Mouse (Mus musculus): ENCODE data around the gene Arhgdib. TPM values are rescaled to one million over a fixed set of nuclear protein-coding genes. Genes with fewer than 3 reads are reported as not detected.
"Not testable (repeated sequence)": the region's sequence is repeated elsewhere in the genome, so short reads cannot be mapped to it uniquely, and the experiment has no call there.

Arhgdib gene
- polyA plus RNA-seq, 1 experiment from 2014 or later: 44.0 TPM

- H3K4me1 ChIP-seq (ENCODE audit: control insufficient read depth, insufficient read depth, low read length): peaks cover 10% of the 10 kb centered on the region; the same call in 1 of the 2 replicates
- WGBS: 81% methylated on average over 23 of the region's 23 CpGs
- H3K27me3 ChIP-seq (replicated peaks; ENCODE audit: control insufficient read depth, insufficient read depth, low read length): no peaks in the 10 kb centered on the region
- H3K4me3 ChIP-seq (ENCODE audit: low read length): no peak overlapping the region
- no peak overlapping the region for H3K27ac ChIP-seq (ENCODE audit: low read length)
- no peak for ATAC-seq
- no peak overlapping the region for H3K9ac ChIP-seq (ENCODE audit: low read depth, low read length)
- H3K36me3 ChIP-seq (ENCODE audit: control insufficient read depth, insufficient read depth, low read length): no peaks in the 10 kb centered on the region
- H3K4me2 ChIP-seq (ENCODE audit: low read depth, low read length): no peak overlapping the region
- no peaks in the 10 kb centered on the region for H3K9me3 ChIP-seq (ENCODE audit: control insufficient read depth, low read length)
Observed at GRCm38 (mm10) chr6:136979274-136980082, 37.8 kb upstream of the Arhgdib start.

GRCm38 (mm10) chr6:136968877-136969276 is 27.2 kb upstream of the Arhgdib start:
- not testable (repeated sequence) for H3K9me3 ChIP-seq (ENCODE audit: control insufficient read depth, low read length); H3K4me3 ChIP-seq (ENCODE audit: low read length); H3K4me2 ChIP-seq (ENCODE audit: low read depth, low read length); H3K27ac ChIP-seq (ENCODE audit: low read length); H3K36me3 ChIP-seq (ENCODE audit: control insufficient read depth, insufficient read depth, low read length); H3K4me1 ChIP-seq (ENCODE audit: control insufficient read depth, insufficient read depth, low read length); H3K27me3 ChIP-seq (replicated peaks; ENCODE audit: control insufficient read depth, insufficient read depth, low read length); H3K9ac ChIP-seq (ENCODE audit: low read depth, low read length)
- WGBS: 22% methylated on average over 4 of the region's 4 CpGs
- ATAC-seq: peak; percentile 64; the same call in 1 of the 2 replicates

- Histone ChIP-seq H3K4me1 (ENCODE audit: control insufficient read depth, insufficient read depth, low read length) (peaks cover 4% of the 10 kb centered on the region), H3K4me3 (ENCODE audit: low read length) (no peak overlapping the region), H3K9ac (ENCODE audit: low read depth, low read length) (no peak overlapping the region), H3K4me2 (ENCODE audit: low read depth, low read length) (no peak overlapping the region), H3K9me3 (ENCODE audit: control insufficient read depth, low read length) (no peaks in the 10 kb centered on the region), H3K36me3 (ENCODE audit: control insufficient read depth, insufficient read depth, low read length) (no peaks in the 10 kb centered on the region), H3K27me3 (replicated peaks; ENCODE audit: control insufficient read depth, insufficient read depth, low read length) (no peaks in the 10 kb centered on the region), H3K27ac (ENCODE audit: low read length) (no peak overlapping the region)
- ATAC-seq: no peak
- 74% methylated on average over 4 of the region's 4 CpGs for WGBS
Observed at GRCm38 (mm10) chr6:136967466-136967865, 25.8 kb upstream of the Arhgdib start.

- H3K27ac ChIP-seq (ENCODE audit: low read length): no peak overlapping the region
- no peak overlapping the region for H3K4me3 ChIP-seq (ENCODE audit: low read length)
- H3K9me3 ChIP-seq (ENCODE audit: control insufficient read depth, low read length): no peaks in the 10 kb centered on the region
- no peaks in the 10 kb centered on the region for H3K27me3 ChIP-seq (replicated peaks; ENCODE audit: control insufficient read depth, insufficient read depth, low read length)
- H3K36me3 ChIP-seq (ENCODE audit: control insufficient read depth, insufficient read depth, low read length): no peaks in the 10 kb centered on the region
- H3K4me2 ChIP-seq (ENCODE audit: low read depth, low read length): no peak overlapping the region
- no peak for ATAC-seq
- WGBS: 71% methylated on average over 10 of the region's 10 CpGs
- H3K9ac ChIP-seq (ENCODE audit: low read depth, low read length): no peak overlapping the region
- peaks cover 4% of the 10 kb centered on the region for H3K4me1 ChIP-seq (ENCODE audit: control insufficient read depth, insufficient read depth, low read length)
Observed at GRCm38 (mm10) chr6:136965912-136966311, 24.2 kb upstream of the Arhgdib start.

- H3K27ac ChIP-seq (ENCODE audit: low read length): no peak overlapping the region
- WGBS: 64% methylated on average over 13 of the region's 13 CpGs
- H3K9me3 ChIP-seq (ENCODE audit: control insufficient read depth, low read length): no peaks in the 10 kb centered on the region
- H3K36me3 ChIP-seq (ENCODE audit: control insufficient read depth, insufficient read depth, low read length): no peaks in the 10 kb centered on the region
- H3K9ac ChIP-seq (ENCODE audit: low read depth, low read length): no peak overlapping the region
- H3K4me2 ChIP-seq (ENCODE audit: low read depth, low read length): no peak overlapping the region
- H3K27me3 ChIP-seq (replicated peaks; ENCODE audit: control insufficient read depth, insufficient read depth, low read length): no peaks in the 10 kb centered on the region
- H3K4me3 ChIP-seq (ENCODE audit: low read length): no peak overlapping the region
- peaks cover 4% of the 10 kb centered on the region for H3K4me1 ChIP-seq (ENCODE audit: control insufficient read depth, insufficient read depth, low read length)
- no peak for ATAC-seq
Observed at GRCm38 (mm10) chr6:136964609-136965510, 23.2 kb upstream of the Arhgdib start.

GRCm38 (mm10) chr6:136962957-136963356 is 21.3 kb upstream of the Arhgdib start:
- Histone ChIP-seq H3K4me3 (ENCODE audit: low read length) (no peak overlapping the region), H3K4me2 (ENCODE audit: low read depth, low read length) (no peak overlapping the region), H3K36me3 (ENCODE audit: control insufficient read depth, insufficient read depth, low read length) (no peaks in the 10 kb centered on the region), H3K27me3 (replicated peaks; ENCODE audit: control insufficient read depth, insufficient read depth, low read length) (no peaks in the 10 kb centered on the region), H3K4me1 (ENCODE audit: control insufficient read depth, insufficient read depth, low read length) (peaks cover 4% of the 10 kb centered on the region), H3K9ac (ENCODE audit: low read depth, low read length) (no peak overlapping the region), H3K27ac (ENCODE audit: low read length) (no peak overlapping the region), H3K9me3 (ENCODE audit: control insufficient read depth, low read length) (no peaks in the 10 kb centered on the region)
- ATAC-seq: no peak
- WGBS: 76% methylated on average over 11 of the region's 11 CpGs

- Histone ChIP-seq H3K4me3 (ENCODE audit: low read length) (no peak overlapping the region), H3K36me3 (ENCODE audit: control insufficient read depth, insufficient read depth, low read length) (no peaks in the 10 kb centered on the region), H3K9ac (ENCODE audit: low read depth, low read length) (no peak overlapping the region), H3K9me3 (ENCODE audit: control insufficient read depth, low read length) (no peaks in the 10 kb centered on the region), H3K4me2 (ENCODE audit: low read depth, low read length) (no peak overlapping the region), H3K27ac (ENCODE audit: low read length) (no peak overlapping the region), H3K4me1 (ENCODE audit: control insufficient read depth, insufficient read depth, low read length) (no peaks in the 10 kb centered on the region), H3K27me3 (replicated peaks; ENCODE audit: control insufficient read depth, insufficient read depth, low read length) (no peaks in the 10 kb centered on the region)
- WGBS: 60% methylated on average over 11 of the region's 11 CpGs
- ATAC-seq: no peak
Observed at GRCm38 (mm10) chr6:136959131-136959530, 17.4 kb upstream of the Arhgdib start.

GRCm38 (mm10) chr6:136957062-136957461 is 15.4 kb upstream of the Arhgdib start:
- no peak overlapping the region for H3K4me2 ChIP-seq (ENCODE audit: low read depth, low read length)
- H3K4me3 ChIP-seq (ENCODE audit: low read length): no peak overlapping the region
- 63% methylated on average over 7 of the region's 7 CpGs for WGBS
- no peaks in the 10 kb centered on the region for H3K36me3 ChIP-seq (ENCODE audit: control insufficient read depth, insufficient read depth, low read length)
- no peaks in the 10 kb centered on the region for H3K4me1 ChIP-seq (ENCODE audit: control insufficient read depth, insufficient read depth, low read length)
- H3K27me3 ChIP-seq (replicated peaks; ENCODE audit: control insufficient read depth, insufficient read depth, low read length): no peaks in the 10 kb centered on the region
- no peaks in the 10 kb centered on the region for H3K9me3 ChIP-seq (ENCODE audit: control insufficient read depth, low read length)
- no peak overlapping the region for H3K27ac ChIP-seq (ENCODE audit: low read length)
- no peak overlapping the region for H3K9ac ChIP-seq (ENCODE audit: low read depth, low read length)
- no peak for ATAC-seq

GRCm38 (mm10) chr6:136955240-136955639 is 13.5 kb upstream of the Arhgdib start:
- 95% methylated on average over 3 of the region's 3 CpGs for WGBS
- H3K9me3 ChIP-seq (ENCODE audit: control insufficient read depth, low read length): no peaks in the 10 kb centered on the region
- no peak overlapping the region for H3K4me2 ChIP-seq (ENCODE audit: low read depth, low read length)
- H3K9ac ChIP-seq (ENCODE audit: low read depth, low read length): no peak overlapping the region
- H3K4me3 ChIP-seq (ENCODE audit: low read length): no peak overlapping the region
- no peak for ATAC-seq
- no peak overlapping the region for H3K27ac ChIP-seq (ENCODE audit: low read length)
- H3K36me3 ChIP-seq (ENCODE audit: control insufficient read depth, insufficient read depth, low read length): no peaks in the 10 kb centered on the region
- no peaks in the 10 kb centered on the region for H3K4me1 ChIP-seq (ENCODE audit: control insufficient read depth, insufficient read depth, low read length)
- no peaks in the 10 kb centered on the region for H3K27me3 ChIP-seq (replicated peaks; ENCODE audit: control insufficient read depth, insufficient read depth, low read length)

Data from intestine, embryonic 16.5 days (tissue).